Mouse (Mus musculus): Measurements from ENCODE around the gene Slc18a2. TPM values are rescaled to one million over a fixed set of nuclear protein-coding genes. Genes with fewer than 3 reads are reported as not detected.

The Slc18a2 gene
- polyA plus RNA-seq (2017; shearing (Covaris generic)), result 7.1 TPM

DNA sequence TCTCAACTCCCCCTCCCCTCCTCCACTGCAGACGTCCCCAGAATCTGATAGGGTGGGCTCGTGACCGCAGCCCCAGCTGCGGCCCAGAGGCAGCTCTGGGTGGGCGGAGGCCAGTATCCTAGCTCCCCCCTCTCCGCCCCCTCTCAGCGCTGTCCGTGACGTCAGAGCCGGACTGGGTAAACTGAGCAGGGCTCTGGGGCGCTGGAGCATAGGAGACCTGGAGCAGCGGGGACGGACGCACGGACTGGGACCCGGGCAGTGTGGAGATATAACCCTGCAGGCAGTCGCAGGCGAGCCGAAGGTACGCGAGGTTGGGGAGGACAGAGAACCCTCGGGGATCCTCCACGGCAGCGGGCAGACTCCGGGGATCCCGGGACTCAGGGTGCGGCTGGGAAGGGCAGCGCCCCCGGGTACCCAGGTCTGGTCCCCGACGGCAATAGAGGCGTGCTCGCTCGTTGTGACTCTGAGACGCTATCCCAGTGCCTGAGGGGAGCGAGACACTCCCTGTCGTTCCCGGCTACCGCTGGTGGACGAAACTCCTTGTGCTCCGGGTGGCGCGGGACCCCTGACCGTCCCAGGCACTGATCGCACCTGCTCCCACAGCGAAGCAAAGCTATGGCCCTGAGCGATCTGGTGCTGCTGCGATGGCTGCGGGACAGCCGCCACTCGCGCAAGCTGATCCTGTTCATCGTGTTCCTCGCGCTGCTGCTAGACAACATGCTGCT is at the start of gene Slc18a2:
Gene Slc18a2, plus strand, starts transcription at position 179 of the 725 bp plus-strand sequence.

DNA sequence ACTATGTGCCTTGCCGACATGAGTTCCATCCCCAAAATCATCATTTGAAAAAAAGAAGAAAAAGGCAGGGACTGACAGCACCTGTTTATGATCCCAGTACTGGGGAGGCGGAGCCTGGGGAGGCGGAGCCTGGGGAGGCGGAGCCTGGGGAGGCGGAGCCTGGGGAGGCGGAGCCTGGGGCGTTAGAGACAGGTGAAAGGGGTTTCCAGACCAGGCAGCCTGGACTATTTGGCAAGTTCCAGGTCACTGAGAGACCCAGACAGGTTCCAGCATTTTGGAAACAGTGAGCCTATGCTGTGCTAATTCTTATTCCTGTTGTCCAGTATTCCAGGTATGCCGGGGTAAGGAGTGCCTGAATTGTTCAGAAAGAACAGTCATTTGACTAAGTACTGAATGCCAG is 41.7 kb upstream of the Slc18a2 start, which contains the start of gene Kcnk18:
Gene Kcnk18, plus strand, starts transcription at position 224 of the 400 bp plus-strand sequence.

DNA sequence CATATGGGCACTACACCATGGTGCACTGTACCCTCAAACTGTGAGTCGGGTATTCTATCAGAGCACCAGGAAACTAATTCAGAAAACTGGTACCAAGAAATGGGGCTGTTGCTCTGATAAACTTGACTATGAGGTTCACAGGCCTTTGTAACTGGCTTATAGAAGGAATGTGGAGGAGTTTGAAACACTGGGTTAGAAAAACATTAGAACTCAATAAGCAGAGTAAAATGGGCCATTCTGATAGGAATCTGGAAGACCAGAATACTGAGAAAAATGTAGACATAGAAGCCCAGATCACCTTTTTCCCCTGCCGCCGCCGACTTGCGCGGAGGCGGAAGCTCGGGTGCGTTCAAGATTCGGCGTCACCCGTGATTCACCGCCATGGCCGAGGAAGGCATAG is 61.3 kb downstream of the Slc18a2 start, which contains the start of gene Rps12-ps3:
Gene Rps12-ps3, plus strand, starts transcription at position 301 of the 400 bp plus-strand sequence.

Other genes starting within 250 kb of the Slc18a2 start
- gene Shtn1, start 184.8 kb upstream of the Slc18a2 start, polyA plus RNA-seq (2017; shearing (Covaris generic)), result 2.0 TPM
- not detected for gene Vax1, start 90.8 kb upstream of the Slc18a2 start, polyA plus RNA-seq (2017; shearing (Covaris generic))
- gene Kcnk18, start 41.7 kb upstream of the Slc18a2 start, polyA plus RNA-seq (2017; shearing (Covaris generic)), result not detected
- 105 TPM for gene Rps12-ps3, start 61.4 kb downstream of the Slc18a2 start, polyA plus RNA-seq (2017; shearing (Covaris generic))
- 5.3 TPM for gene Pdzd8, start 84.9 kb downstream of the Slc18a2 start, polyA plus RNA-seq (2017; shearing (Covaris generic))
- not detected for gene Emx2, start 197.5 kb downstream of the Slc18a2 start, polyA plus RNA-seq (2017; shearing (Covaris generic))